Mouse (Mus musculus): ENCODE data around the gene Ccdc60. TPM values are rescaled to one million over a fixed set of nuclear protein-coding genes. Genes with fewer than 3 reads are reported as not detected.

Ccdc60 gene
- polyA plus RNA-seq, 1 experiment, result 205 TPM

GRCm38 (mm10) chr5:116221916-116222315 is 66.9 kb downstream of the Ccdc60 start:
- no peak overlapping the region for H3K27ac ChIP-seq (ENCODE audit: control insufficient read depth, insufficient read depth, low read depth, low read length)
- no peak for TF ChIP-seq CTCF (IDR thresholded peaks at IDR 0.05; ENCODE audit: control insufficient read depth, insufficient read depth, insufficient replicate concordance, low read depth, low read length)
- no peak for TF ChIP-seq POLR2A (IDR thresholded peaks at IDR 0.05; ENCODE audit: control insufficient read depth, low read depth, low read length)
- H3K36me3 ChIP-seq (ENCODE audit: control insufficient read depth, insufficient read depth, low read length), result no peaks in the 10 kb centered on the region
- H3K4me1 ChIP-seq (ENCODE audit: control insufficient read depth, insufficient read depth, low read length), result peaks cover 2% of the 10 kb centered on the region; the same call in 1 of the 2 replicates
- H3K27me3 ChIP-seq (ENCODE audit: control insufficient read depth, insufficient read depth, low read length), result no peaks in the 10 kb centered on the region
- no peak overlapping the region for H3K4me3 ChIP-seq (ENCODE audit: control insufficient read depth, low read depth, low read length)

DNA sequence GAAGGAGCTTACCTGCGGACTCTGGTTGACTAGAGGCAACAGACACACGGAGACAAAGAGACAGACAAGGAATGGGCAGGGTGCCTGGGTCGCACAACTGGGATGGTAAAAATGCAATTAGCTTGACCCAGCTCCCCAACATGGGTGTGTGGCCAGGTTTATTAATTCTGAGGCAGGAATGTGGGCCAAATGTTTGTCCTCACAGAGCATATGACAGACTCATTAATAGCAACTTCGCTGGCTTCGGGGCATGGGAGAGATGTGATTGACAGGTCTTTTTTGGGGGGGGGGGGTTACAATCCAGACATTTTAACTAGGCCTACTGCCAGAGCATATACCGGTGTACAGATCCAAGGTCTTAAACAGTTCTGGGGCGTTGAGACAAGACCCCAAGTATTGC is 69.5 kb downstream of the Ccdc60 start:
- TF ChIP-seq POLR2A (IDR thresholded peaks at IDR 0.05; ENCODE audit: control insufficient read depth, low read depth, low read length) (no peak), CTCF (IDR thresholded peaks at IDR 0.05; ENCODE audit: control insufficient read depth, insufficient read depth, insufficient replicate concordance, low read depth, low read length) (no peak)
- Histone ChIP-seq H3K27ac (ENCODE audit: control insufficient read depth, insufficient read depth, low read depth, low read length) (no peak overlapping the region), H3K4me1 (ENCODE audit: control insufficient read depth, insufficient read depth, low read length) (peaks cover 2% of the 10 kb centered on the region; the same call in 1 of the 2 replicates), H3K36me3 (ENCODE audit: control insufficient read depth, insufficient read depth, low read length) (no peaks in the 10 kb centered on the region), H3K4me3 (ENCODE audit: control insufficient read depth, low read depth, low read length) (no peak overlapping the region), H3K27me3 (ENCODE audit: control insufficient read depth, insufficient read depth, low read length) (no peaks in the 10 kb centered on the region)

- no peak overlapping the region for H3K4me3 ChIP-seq (ENCODE audit: control insufficient read depth, low read depth, low read length)
- TF ChIP-seq POLR2A (IDR thresholded peaks at IDR 0.05; ENCODE audit: control insufficient read depth, low read depth, low read length) (no peak), CTCF (IDR thresholded peaks at IDR 0.05; ENCODE audit: control insufficient read depth, insufficient read depth, insufficient replicate concordance, low read depth, low read length) (peak; percentile 38; the same call in 1 of the 2 replicates)
- no peak overlapping the region for H3K27ac ChIP-seq (ENCODE audit: control insufficient read depth, insufficient read depth, low read depth, low read length)
- no peaks in the 10 kb centered on the region for H3K27me3 ChIP-seq (ENCODE audit: control insufficient read depth, insufficient read depth, low read length)
- H3K4me1 ChIP-seq (ENCODE audit: control insufficient read depth, insufficient read depth, low read length), result no peaks in the 10 kb centered on the region
- no peaks in the 10 kb centered on the region for H3K36me3 ChIP-seq (ENCODE audit: control insufficient read depth, insufficient read depth, low read length)
These were observed 76.1 kb downstream of the Ccdc60 start for GRCm38 (mm10) chr5:116212706-116213105.

DNA sequence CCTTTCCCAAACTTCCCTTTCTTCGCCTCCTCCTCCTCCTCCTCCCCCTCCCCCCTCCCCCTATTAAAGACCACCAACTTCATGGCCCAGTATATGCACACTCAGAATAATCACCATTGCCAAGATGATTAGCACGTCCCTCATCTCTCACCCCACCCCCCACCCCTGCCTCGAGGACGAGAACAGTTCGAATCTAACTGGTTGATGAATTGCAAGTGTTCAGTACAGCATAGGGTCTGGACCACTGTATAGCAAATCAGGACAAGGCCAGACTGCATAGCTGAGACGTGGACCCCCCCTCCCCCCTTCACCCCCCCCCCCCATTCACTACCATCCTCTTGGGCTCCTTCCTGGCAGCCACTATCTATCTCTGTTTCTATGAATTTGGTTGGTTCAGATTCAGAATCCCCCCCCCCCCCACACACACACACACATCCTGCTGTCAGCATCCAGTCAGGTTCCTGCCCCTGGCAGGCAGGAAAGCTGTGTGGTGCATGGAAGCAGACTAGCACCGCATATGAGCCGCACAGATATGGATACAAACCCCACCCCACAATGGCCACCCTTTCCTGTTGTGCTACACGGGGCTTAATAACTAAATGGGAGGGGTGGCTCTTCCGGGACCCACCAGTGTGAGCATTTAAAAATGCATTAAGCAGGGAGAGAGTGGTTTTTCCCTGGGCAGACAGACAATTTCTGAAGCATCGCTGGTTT is 79.2 kb downstream of the Ccdc60 start:
- no peak overlapping the region for H3K4me3 ChIP-seq (ENCODE audit: control insufficient read depth, low read depth, low read length)
- no peaks in the 10 kb centered on the region for H3K4me1 ChIP-seq (ENCODE audit: control insufficient read depth, insufficient read depth, low read length)
- no peaks in the 10 kb centered on the region for H3K36me3 ChIP-seq (ENCODE audit: control insufficient read depth, insufficient read depth, low read length)
- no peak overlapping the region for H3K27ac ChIP-seq (ENCODE audit: control insufficient read depth, insufficient read depth, low read depth, low read length)
- no peaks in the 10 kb centered on the region for H3K27me3 ChIP-seq (ENCODE audit: control insufficient read depth, insufficient read depth, low read length)
- TF ChIP-seq CTCF (IDR thresholded peaks at IDR 0.05; ENCODE audit: control insufficient read depth, insufficient read depth, insufficient replicate concordance, low read depth, low read length), result no peak
- TF ChIP-seq POLR2A (IDR thresholded peaks at IDR 0.05; ENCODE audit: control insufficient read depth, low read depth, low read length), result no peak

GRCm38 (mm10) chr5:116208741-116209368 is 79.9 kb downstream of the Ccdc60 start:
- Histone ChIP-seq H3K36me3 (ENCODE audit: control insufficient read depth, insufficient read depth, low read length) (no peaks in the 10 kb centered on the region), H3K27me3 (ENCODE audit: control insufficient read depth, insufficient read depth, low read length) (no peaks in the 10 kb centered on the region), H3K27ac (ENCODE audit: control insufficient read depth, insufficient read depth, low read depth, low read length) (no peak overlapping the region), H3K4me1 (ENCODE audit: control insufficient read depth, insufficient read depth, low read length) (no peaks in the 10 kb centered on the region), H3K4me3 (ENCODE audit: control insufficient read depth, low read depth, low read length) (no peak overlapping the region)
- TF ChIP-seq CTCF (IDR thresholded peaks at IDR 0.05; ENCODE audit: control insufficient read depth, insufficient read depth, insufficient replicate concordance, low read depth, low read length) (no peak), POLR2A (IDR thresholded peaks at IDR 0.05; ENCODE audit: control insufficient read depth, low read depth, low read length) (no peak)

GRCm38 (mm10) chr5:116202692-116203091 is 86.1 kb downstream of the Ccdc60 start:
- Histone ChIP-seq H3K27ac (ENCODE audit: control insufficient read depth, insufficient read depth, low read depth, low read length) (no peak overlapping the region), H3K4me1 (ENCODE audit: control insufficient read depth, insufficient read depth, low read length) (no peaks in the 10 kb centered on the region), H3K27me3 (ENCODE audit: control insufficient read depth, insufficient read depth, low read length) (no peaks in the 10 kb centered on the region), H3K4me3 (ENCODE audit: control insufficient read depth, low read depth, low read length) (no peak overlapping the region), H3K36me3 (ENCODE audit: control insufficient read depth, insufficient read depth, low read length) (no peaks in the 10 kb centered on the region)
- TF ChIP-seq POLR2A (IDR thresholded peaks at IDR 0.05; ENCODE audit: control insufficient read depth, low read depth, low read length) (no peak), CTCF (IDR thresholded peaks at IDR 0.05; ENCODE audit: control insufficient read depth, insufficient read depth, insufficient replicate concordance, low read depth, low read length) (no peak)

DNA sequence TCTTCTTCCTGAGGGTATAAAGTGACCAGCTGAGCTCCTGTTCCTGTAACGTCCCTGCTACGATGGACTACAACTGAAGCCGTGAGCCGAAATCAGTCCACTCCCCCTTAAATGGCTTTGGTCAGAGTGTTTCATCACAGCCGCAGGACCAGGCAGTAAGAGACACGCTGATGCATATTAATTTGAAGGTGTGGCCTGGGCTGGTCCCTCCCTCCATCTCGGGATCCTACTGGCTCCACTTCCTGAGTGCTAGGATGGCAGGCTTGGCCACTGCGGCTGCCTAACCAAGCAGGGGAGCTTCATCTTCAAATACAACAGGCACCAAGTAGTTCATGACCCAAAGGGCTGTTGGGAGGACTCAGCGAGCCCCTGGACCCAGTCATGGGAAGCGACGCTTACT is 94.3 kb downstream of the Ccdc60 start:
- Histone ChIP-seq H3K27ac (ENCODE audit: control insufficient read depth, insufficient read depth, low read depth, low read length) (no peak overlapping the region), H3K4me1 (ENCODE audit: control insufficient read depth, insufficient read depth, low read length) (no peaks in the 10 kb centered on the region), H3K27me3 (ENCODE audit: control insufficient read depth, insufficient read depth, low read length) (no peaks in the 10 kb centered on the region), H3K4me3 (ENCODE audit: control insufficient read depth, low read depth, low read length) (no peak overlapping the region), H3K36me3 (ENCODE audit: control insufficient read depth, insufficient read depth, low read length) (peaks cover under 1% of the 10 kb centered on the region)
- no peak for TF ChIP-seq POLR2A (IDR thresholded peaks at IDR 0.05; ENCODE audit: control insufficient read depth, low read depth, low read length)
- TF ChIP-seq CTCF (IDR thresholded peaks at IDR 0.05; ENCODE audit: control insufficient read depth, insufficient read depth, insufficient replicate concordance, low read depth, low read length), result no peak

All from testis, adult 2 months (tissue).